Comparison of ENCODE assay signal across 8 mouse cellular contexts in the genomic region with DNA sequence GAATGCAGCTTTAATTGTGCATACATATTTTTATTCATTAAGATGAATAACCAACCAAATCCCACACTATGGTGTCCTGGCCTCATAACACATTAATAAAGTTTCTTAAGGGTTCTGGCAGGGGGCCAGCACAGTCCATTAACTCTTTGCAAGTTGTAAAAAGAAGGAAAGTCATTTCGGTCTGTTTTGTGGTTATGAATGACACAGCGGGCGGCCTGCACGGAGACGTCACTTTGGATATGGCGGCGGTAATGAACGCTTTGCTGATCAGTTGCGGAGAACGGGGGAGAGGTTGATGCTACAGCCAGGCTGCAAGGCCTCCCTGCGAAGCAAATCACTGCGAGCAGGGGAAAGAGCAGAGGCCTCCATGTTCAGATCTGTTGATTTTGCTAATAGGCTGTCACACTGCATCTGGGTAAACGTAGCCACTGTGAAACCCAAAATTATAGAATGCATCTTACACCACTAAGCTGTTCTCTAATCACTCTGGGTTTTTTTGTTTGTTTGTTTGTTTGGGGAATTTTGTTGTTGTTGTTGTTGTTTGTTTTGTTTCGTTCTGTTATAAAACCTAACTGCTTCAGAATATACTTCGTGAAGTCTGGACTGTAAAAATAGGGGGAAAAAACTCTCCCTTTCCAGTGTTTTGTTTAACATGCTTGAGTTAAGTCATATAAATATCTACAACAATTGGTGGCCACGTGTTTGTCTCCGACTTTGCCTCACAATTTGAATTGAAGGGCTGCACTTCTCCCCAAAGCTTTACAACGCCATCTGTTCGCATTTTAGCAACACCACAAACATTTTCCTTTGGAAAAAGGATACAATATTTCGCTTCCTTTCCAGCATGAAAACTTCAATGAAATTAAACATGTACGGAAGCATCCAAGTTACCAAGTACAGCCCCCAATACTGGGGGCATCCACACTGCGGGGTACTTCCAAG.
DNase-seq lines count a peak whose midpoint lies in the region; ATAC-seq lines count a peak whose summit lies in the region.
"Had no signal": no experiment of that assay in that cellular context is flagged by ENCODE, and none has a peak within 500 bp of the region (broad histone marks: within the 10 kb centered on the region; RNA-seq: fewer than 3 reads in every experiment).

No protein-coding gene starts in this region.

- H3K9me3 ChIP-seq in hindbrain, embryonic 11.5 days (ENCODE audit: control insufficient read depth, low read length): no peaks in the 10 kb centered on the region
- H3K9me3 ChIP-seq in neural tube, embryonic 12.5 days: no peaks in the 10 kb centered on the region
- H3K9me3 ChIP-seq: liver, embryonic 15.5 days had no signal

- H3K27me3 ChIP-seq in hindbrain, embryonic 11.5 days (ENCODE audit: control insufficient read depth, insufficient read depth, low read length): no peaks in the 10 kb centered on the region
- H3K27me3 ChIP-seq in neural tube, embryonic 12.5 days (replicated peaks): no peaks in the 10 kb centered on the region
- H3K27me3 ChIP-seq: liver, embryonic 15.5 days had no signal

- no peak overlapping the region for H3K9ac ChIP-seq in hindbrain, embryonic 11.5 days (ENCODE audit: low read depth, low read length)
- H3K9ac ChIP-seq in neural tube, embryonic 12.5 days: no peak overlapping the region
- H3K9ac ChIP-seq: liver, embryonic 15.5 days had no signal

- H3K4me2 ChIP-seq in hindbrain, embryonic 11.5 days (replicated peaks; ENCODE audit: low read depth, low read length): no peak overlapping the region
- peak overlapping the region; percentile 36; the same call in 1 of the 2 replicates for H3K4me2 ChIP-seq in neural tube, embryonic 12.5 days (replicated peaks)
- H3K4me2 ChIP-seq: liver, embryonic 15.5 days had no signal

- peak; percentile 40 for DNase-seq in layer of hippocampus, adult 9-11 months
- no peak for DNase-seq in layer of hippocampus, adult 8-10 months (ENCODE audit: low spot score in 2 of 2)
- peak; percentile 31 for DNase-seq in embryo, embryonic 9.5 days (ENCODE audit: extremely low spot score)
- peak; percentile 68 for DNase-seq in hindbrain, embryonic 11.5 days (ENCODE audit: low spot score)
- no peak for DNase-seq in c-Kit-positive CD71-positive TER-119-positive erythroid progenitor cells, embryonic 14.5 days (ENCODE audit: low spot score)
- DNase-seq in heart, adult 9 months (ENCODE audit: low spot score in 2 of 2): no peak

- no peak overlapping the region for H3K4me3 ChIP-seq in hindbrain, embryonic 11.5 days (ENCODE audit: low read depth, low read length)
- no peak overlapping the region for H3K4me3 ChIP-seq in neural tube, embryonic 12.5 days
- H3K4me3 ChIP-seq: liver, embryonic 15.5 days had no signal

- H3K36me3 ChIP-seq in hindbrain, embryonic 11.5 days (ENCODE audit: control insufficient read depth, insufficient read depth, low read length): no peaks in the 10 kb centered on the region
- no peaks in the 10 kb centered on the region for H3K36me3 ChIP-seq in neural tube, embryonic 12.5 days
- H3K36me3 ChIP-seq: liver, embryonic 15.5 days had no signal

- WGBS in hindbrain, embryonic 11.5 days: 58% methylated on average over 22 of the region's 22 CpGs
- 38% methylated on average over 22 of the region's 22 CpGs for WGBS in neural tube, embryonic 12.5 days

- no peaks in the 10 kb centered on the region for H3K4me1 ChIP-seq in hindbrain, embryonic 11.5 days (replicated peaks; ENCODE audit: control insufficient read depth, insufficient read depth, low read length)
- H3K4me1 ChIP-seq in neural tube, embryonic 12.5 days: peaks cover 15% of the 10 kb centered on the region

- ATAC-seq in hindbrain, embryonic 11.5 days (ENCODE audit: low FRiP score): peak; percentile 75
- peak; percentile 44 for ATAC-seq in neural tube, embryonic 12.5 days (ENCODE audit: low FRiP score, low read depth)

- no peak overlapping the region for H3K27ac ChIP-seq in hindbrain, embryonic 11.5 days (ENCODE audit: low read depth, low read length)
- H3K27ac ChIP-seq in neural tube, embryonic 12.5 days: no peak overlapping the region
- H3K27ac ChIP-seq: liver, embryonic 15.5 days had no signal

Comparison
In these comparisons a context has a peak if more than half of its experiments do, and no peak if none do; other contexts are left out.
1. DNase-seq: peak in layer of hippocampus, adult 9-11 months (single experiment), embryo, embryonic 9.5 days (single experiment) and hindbrain, embryonic 11.5 days (single experiment); none in layer of hippocampus, adult 8-10 months (0 of 2), c-Kit-positive CD71-positive TER-119-positive erythroid progenitor cells, embryonic 14.5 days (single experiment) and heart, adult 9 months (0 of 2).